Mouse (Mus musculus): ENCODE measurements around the gene 4931406P16Rik.
"Not testable (repeated sequence)": the region's sequence is repeated elsewhere in the genome, so short reads cannot be mapped to it uniquely, and the experiment has no call there.

Gene 4931406P16Rik

GRCm38 (mm10) chr7:34313443-34313875 is at the start of gene 4931406P16Rik:
Gene 4931406P16Rik, minus strand, starts transcription at chr7:34313551.
- DNase-seq (ENCODE audit: low read depth, low spot score) = peak; percentile 69

- no peak for DNase-seq (ENCODE audit: low read depth, low spot score)
Observed at GRCm38 (mm10) chr7:34355629-34356028, 42.3 kb upstream of the 4931406P16Rik start.

GRCm38 (mm10) chr7:34351997-34352396 is 38.6 kb upstream of the 4931406P16Rik start:
- no peak for DNase-seq (ENCODE audit: low read depth, low spot score)

GRCm38 (mm10) chr7:34350166-34350565 is 36.8 kb upstream of the 4931406P16Rik start:
- DNase-seq (ENCODE audit: low read depth, low spot score) = no peak

- no peak for DNase-seq (ENCODE audit: low read depth, low spot score)
Observed at GRCm38 (mm10) chr7:34348011-34348410, 34.7 kb upstream of the 4931406P16Rik start.

GRCm38 (mm10) chr7:34347041-34347440 is 33.7 kb upstream of the 4931406P16Rik start:
- DNase-seq (ENCODE audit: low read depth, low spot score) = no peak

GRCm38 (mm10) chr7:34346505-34346904 is 33.2 kb upstream of the 4931406P16Rik start:
- DNase-seq (ENCODE audit: low read depth, low spot score) = no peak

GRCm38 (mm10) chr7:34342040-34342793 is 28.9 kb upstream of the 4931406P16Rik start:
- no peak for DNase-seq (ENCODE audit: low read depth, low spot score)

GRCm38 (mm10) chr7:34340841-34341240 is 27.5 kb upstream of the 4931406P16Rik start:
- DNase-seq (ENCODE audit: low read depth, low spot score) = no peak

GRCm38 (mm10) chr7:34339164-34339489 is 25.8 kb upstream of the 4931406P16Rik start:
- no peak for DNase-seq (ENCODE audit: low read depth, low spot score)

GRCm38 (mm10) chr7:34338445-34339163 is 25.3 kb upstream of the 4931406P16Rik start:
- no peak for DNase-seq (ENCODE audit: low read depth, low spot score)

- no peak for DNase-seq (ENCODE audit: low read depth, low spot score)
Observed at GRCm38 (mm10) chr7:34337268-34337667, 23.9 kb upstream of the 4931406P16Rik start.

- not testable (repeated sequence) for DNase-seq (ENCODE audit: low read depth, low spot score)
Observed at GRCm38 (mm10) chr7:34336545-34336944, 23.2 kb upstream of the 4931406P16Rik start.

GRCm38 (mm10) chr7:34327493-34327892 is 14.1 kb upstream of the 4931406P16Rik start:
- no peak for DNase-seq (ENCODE audit: low read depth, low spot score)

- DNase-seq (ENCODE audit: low read depth, low spot score) = no peak
Observed at GRCm38 (mm10) chr7:34324857-34325256, 11.5 kb upstream of the 4931406P16Rik start.

- no peak for DNase-seq (ENCODE audit: low read depth, low spot score)
Observed at GRCm38 (mm10) chr7:34324005-34324404, 10.7 kb upstream of the 4931406P16Rik start.

GRCm38 (mm10) chr7:34323351-34323750 is 10.0 kb upstream of the 4931406P16Rik start:
- no peak for DNase-seq (ENCODE audit: low read depth, low spot score)

- no peak for DNase-seq (ENCODE audit: low read depth, low spot score)
Observed at GRCm38 (mm10) chr7:34321958-34322357, 8.6 kb upstream of the 4931406P16Rik start.

- DNase-seq (ENCODE audit: low read depth, low spot score) = no peak
Observed at GRCm38 (mm10) chr7:34321119-34321518, 7.8 kb upstream of the 4931406P16Rik start.

GRCm38 (mm10) chr7:34319957-34320356 is 6.6 kb upstream of the 4931406P16Rik start:
- DNase-seq (ENCODE audit: low read depth, low spot score) = no peak

- no peak for DNase-seq (ENCODE audit: low read depth, low spot score)
Observed at GRCm38 (mm10) chr7:34319123-34319522, 5.8 kb upstream of the 4931406P16Rik start.

- no peak for DNase-seq (ENCODE audit: low read depth, low spot score)
Observed at GRCm38 (mm10) chr7:34317901-34318476, 4.6 kb upstream of the 4931406P16Rik start.
